Mouse (Mus musculus) liver, adult 2 months (tissue): ENCODE measurements around the gene Zfp960. TPM values are rescaled to one million over a fixed set of nuclear protein-coding genes. Genes with fewer than 3 reads are reported as not detected.
"Not testable (repeated sequence)": the region's sequence is repeated elsewhere in the genome, so short reads cannot be mapped to it uniquely, and the experiment has no call there.

Source experiments
- DNase-seq: peaks from one replicate; pipeline ENCODE4 v3.0.0-alpha.2; 2011; ENCODE audit warnings: low read depth, low spot score; ENCODE audit errors: extremely low read depth
- H3K27ac ChIP-seq: fragments of 200-500 bp; replicated peaks from 2 replicates; pipeline ENCODE4 v1.5.1; 2012; ENCODE audit warnings: low read depth, mild to moderate bottlenecking, control low read depth, inconsistent platforms, low read length; ENCODE audit not compliant: insufficient read depth
- H3K27me3 ChIP-seq: fragments of 200-500 bp; 2 replicates; pipeline ENCODE4 v1.6.1; 2012; ENCODE audit warnings: mild to moderate bottlenecking, moderate library complexity, low read length, inconsistent platforms; ENCODE audit not compliant: control insufficient read depth, insufficient read depth
- H3K36me3 ChIP-seq: fragments of 200-500 bp; 2 replicates; pipeline ENCODE4 v1.6.1; 2012; ENCODE audit warnings: low read length, inconsistent platforms; ENCODE audit not compliant: control insufficient read depth, insufficient read depth
- H3K4me1 ChIP-seq: fragments of 200-500 bp; 2 replicates; pipeline ENCODE4 v1.6.1; 2011; ENCODE audit warnings: low read length; ENCODE audit not compliant: control insufficient read depth, insufficient read depth
- H3K4me3 ChIP-seq: fragments of 200-500 bp; 2 replicates; pipeline ENCODE4 v1.5.1; 2011; ENCODE audit warnings: low read depth, mild to moderate bottlenecking, control low read depth, low read length, moderate library complexity; ENCODE audit not compliant: insufficient read depth
- H3K79me2 ChIP-seq: fragments of 200-500 bp; 2 replicates; pipeline ENCODE4 v1.6.1; 2012; ENCODE audit warnings: inconsistent platforms, mild to moderate bottlenecking, low read length, moderate library complexity; ENCODE audit not compliant: control insufficient read depth, insufficient read depth
- H3K9ac ChIP-seq: fragments of 200-500 bp; 2 replicates; pipeline ENCODE4 v1.6.1; 2012; ENCODE audit warnings: low read depth, mild to moderate bottlenecking, control low read depth, inconsistent platforms, low read length
- WGBS: fragments of 180-500 bp; shearing (Covaris S2); methylation state at CpG from one replicate; pipeline ENCODE4 v1.1.7; 2018; 5-methylcytosine and 5-hydroxymethylcytosine counted together
- polyA plus RNA-seq: library from polyadenylated mRNA; depleted of rRNA; stranded (reverse); fragments of >200 nt; gene quantifications from 2 replicates; pipeline ENCODE4 v1.2.3, GENCODE M21; 2012; rRNA removed
- total RNA-seq: library from RNA; depleted of rRNA; stranded (reverse); fragments of >200 nt; gene quantifications from 2 replicates; pipeline ENCODE4 v1.2.3, GENCODE M21; 2014; rRNA removed

Gene Zfp960
- 5.1 and 7.9 TPM in 2 replicates for total RNA-seq
- 0.25 and 0.37 TPM in 2 replicates for polyA plus RNA-seq

DNA sequence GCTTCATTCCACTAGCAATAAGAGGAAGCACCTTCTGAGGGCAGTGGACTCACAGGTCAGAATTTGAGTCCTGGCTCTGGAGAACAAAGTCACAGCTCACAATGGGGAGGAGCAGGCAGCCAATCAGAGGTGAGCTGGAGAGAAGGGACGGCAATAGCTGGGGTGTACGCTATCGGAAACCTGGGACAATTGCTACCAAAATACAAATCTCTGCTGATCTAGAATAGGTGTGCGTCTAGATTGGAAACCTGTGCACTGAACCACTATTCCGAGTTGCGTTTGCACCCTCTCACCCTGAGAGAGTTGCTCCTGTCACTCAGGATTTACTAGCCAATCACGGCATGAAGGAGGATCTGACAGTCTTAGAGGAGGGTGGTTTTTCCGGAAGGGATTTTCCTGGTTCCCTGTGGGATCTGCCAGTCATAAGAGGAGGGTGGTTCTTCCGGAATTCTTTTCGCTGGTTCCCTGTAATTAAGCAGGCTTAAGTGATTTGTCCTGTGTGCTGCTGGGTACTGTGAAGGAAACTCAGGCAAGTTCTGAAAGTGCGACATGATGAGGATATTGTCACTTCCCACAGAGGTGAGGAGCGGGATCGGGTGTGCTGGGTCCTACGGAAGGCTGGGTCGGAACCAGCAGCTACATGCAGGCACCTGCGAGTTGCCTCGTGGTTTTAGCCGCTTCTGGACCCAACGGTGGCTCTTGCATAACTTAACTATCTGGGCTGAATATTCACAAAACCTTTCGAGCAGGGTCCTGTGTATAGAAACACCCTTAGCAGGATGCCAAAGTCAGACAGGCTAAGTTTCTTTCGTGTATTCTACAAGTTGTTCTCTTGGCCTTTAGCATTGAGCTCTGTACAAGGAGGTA is at the start of gene Zfp960:
TSS of gene Zfp960 (plus strand) at position 486 of the 867 bp plus-strand sequence.
- DNase-seq = peak; percentile 97
- under 1% methylated on average over 20 of the region's 21 CpGs for WGBS
- H3K79me2 ChIP-seq, H3K4me1 ChIP-seq, H3K36me3 ChIP-seq, H3K27me3 ChIP-seq: not testable (repeated sequence)
- Histone ChIP-seq H3K27ac (peak within 1 kb of the TSS; percentile 83), H3K9ac (peak within 1 kb of the TSS; percentile 68), H3K4me3 (peak within 1 kb of the TSS; percentile 74)

DNA sequence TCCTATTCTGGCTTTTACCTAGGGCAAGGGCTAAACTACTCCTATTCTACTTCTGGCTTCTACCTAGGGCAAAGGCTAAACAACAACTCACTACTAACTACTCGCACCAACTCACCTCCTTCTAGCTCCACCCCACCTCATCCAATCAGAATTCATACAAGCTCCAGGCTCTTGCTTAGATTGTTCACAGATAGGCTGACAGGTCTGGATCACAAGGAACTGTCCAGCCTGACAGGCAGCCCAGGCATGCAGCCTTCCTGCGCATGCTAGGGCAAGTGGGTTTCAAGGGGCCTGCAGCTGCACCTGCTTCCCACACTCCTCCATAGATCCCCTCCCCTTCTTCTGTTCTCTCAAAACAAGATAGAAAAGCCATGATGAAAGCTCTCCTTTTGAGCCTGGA is 45.8 kb upstream of the Zfp960 start:
- H3K4me1 ChIP-seq, H3K27ac ChIP-seq, H3K9ac ChIP-seq, H3K36me3 ChIP-seq, H3K4me3 ChIP-seq, H3K27me3 ChIP-seq, DNase-seq, H3K79me2 ChIP-seq: not testable (repeated sequence)
- 98% methylated on average over 2 of the region's 2 CpGs for WGBS

DNA sequence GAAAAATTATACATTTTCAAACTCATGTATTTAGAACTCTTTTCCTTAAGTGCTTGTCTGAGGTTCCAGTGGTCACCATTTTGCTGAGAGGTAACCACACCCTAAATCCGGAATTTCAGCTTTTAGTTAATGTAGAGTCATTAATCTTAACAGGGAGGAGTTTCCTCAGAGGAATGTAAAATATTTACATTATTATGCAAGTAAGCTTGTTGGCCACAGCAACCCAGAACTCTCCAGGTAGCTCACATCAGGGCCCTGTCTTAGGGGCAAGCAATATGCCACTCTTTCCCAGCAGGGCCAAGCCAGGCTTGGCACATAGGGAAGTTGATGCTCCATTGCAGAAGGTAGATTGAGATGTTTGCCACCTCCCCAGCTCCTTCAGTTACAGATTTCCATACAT is 4.3 kb upstream of the Zfp960 start:
- H3K79me2 ChIP-seq, H3K9ac ChIP-seq, H3K27me3 ChIP-seq, H3K36me3 ChIP-seq, H3K4me1 ChIP-seq, H3K27ac ChIP-seq, DNase-seq, H3K4me3 ChIP-seq: not testable (repeated sequence)
- 79% methylated on average over 1 of the region's 1 CpGs for WGBS

DNA sequence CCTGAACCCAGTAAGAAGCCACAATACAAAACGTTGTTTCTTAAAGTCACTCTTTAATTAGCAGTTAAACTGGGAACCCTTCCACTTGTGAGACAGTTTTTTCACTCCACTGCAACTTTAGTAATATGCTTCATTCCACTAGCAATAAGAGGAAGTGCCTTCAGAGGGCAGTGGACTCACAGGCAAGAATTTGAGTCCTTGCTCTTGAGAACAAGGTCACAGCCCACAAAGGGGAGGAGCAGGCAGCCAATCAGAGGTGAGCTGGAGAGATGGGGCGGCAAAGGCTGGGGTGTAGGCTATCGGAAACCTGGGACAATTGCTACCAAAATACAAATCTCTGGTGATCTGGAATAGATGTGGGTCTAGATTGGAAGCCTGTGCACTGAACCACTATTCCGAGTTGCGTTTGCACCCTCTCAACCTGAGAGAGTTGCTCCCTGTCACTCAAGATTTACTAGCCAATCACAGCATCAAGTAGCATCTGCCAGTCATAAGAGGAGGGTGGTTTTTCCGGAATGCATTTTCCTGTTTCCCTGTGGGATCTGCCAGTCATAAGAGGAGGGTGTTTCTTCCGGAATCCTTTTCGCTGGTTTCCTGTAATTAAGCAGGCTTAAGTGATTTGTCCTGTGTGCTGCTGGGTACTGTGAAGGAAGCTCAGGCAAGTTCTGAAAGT is 57.1 kb downstream of the Zfp960 start, which contains the start of gene Zfp97:
TSS of gene Zfp97 (plus strand) at position 586 of the 673 bp plus-strand sequence.
- WGBS = no CpG with 5 or more reads among the region's 8 CpGs
- H3K79me2 ChIP-seq, H3K9ac ChIP-seq, H3K27me3 ChIP-seq, H3K4me1 ChIP-seq, H3K36me3 ChIP-seq, DNase-seq, H3K27ac ChIP-seq, H3K4me3 ChIP-seq: not testable (repeated sequence)

Other genes with a start within 250 kb of the Zfp960 start
- gene Zfp97, start 57.3 kb downstream of the Zfp960 start, total RNA-seq = 7.7 and 11.5 TPM in 2 replicates
- gene Zfp97, start 57.3 kb downstream of the Zfp960 start, polyA plus RNA-seq = 0.24 and 0.27 TPM in 2 replicates